Mouse (Mus musculus) neutrophil, adult 5-6 weeks (primary cell): ENCODE data around the gene Pah. TPM values are rescaled to one million over a fixed set of nuclear protein-coding genes. Genes with fewer than 3 reads are reported as not detected.

ENCODE experiments used
- ATAC-seq: fragments of 151-379, 151-347 bp; 2 replicates; pipeline ENCODE4 v1.8.0; 2017; ENCODE audit warnings: mild to moderate bottlenecking, moderate TSS enrichment; ENCODE audit not compliant: insufficient number of reproducible peaks, poor library complexity, low FRiP score, severe bottlenecking; ENCODE audit errors: extremely low read depth
- total RNA-seq: library from RNA; stranded (forward); fragments of 200-1000 nt; gene quantifications from 2 replicates; pipeline ENCODE4 v1.2.3, GENCODE M21; 2017

The Pah gene
- not detected in 2 replicates for total RNA-seq

DNA sequence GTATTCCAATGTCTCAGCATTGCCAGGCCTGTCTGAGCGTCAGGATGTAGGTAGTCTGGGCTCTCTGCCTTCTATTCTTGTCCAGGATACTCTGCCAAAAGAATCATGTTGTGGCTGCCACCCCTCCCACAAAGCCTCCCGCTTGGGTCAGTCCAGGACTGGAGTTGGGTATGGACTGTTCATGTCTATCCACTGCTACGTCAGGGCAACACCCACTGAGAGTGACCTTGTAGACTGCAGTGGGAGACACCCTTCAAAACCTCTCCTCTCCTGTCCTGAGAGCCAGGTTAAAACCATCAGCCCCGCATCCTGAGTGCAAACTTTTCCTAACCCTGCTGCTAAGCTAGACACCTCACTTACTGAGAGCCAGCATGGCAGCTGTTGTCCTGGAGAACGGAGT is at the start of gene Pah:
TSS of gene Pah (plus strand) at position 150 of the 400 bp plus-strand sequence.
- no peak for ATAC-seq

DNA sequence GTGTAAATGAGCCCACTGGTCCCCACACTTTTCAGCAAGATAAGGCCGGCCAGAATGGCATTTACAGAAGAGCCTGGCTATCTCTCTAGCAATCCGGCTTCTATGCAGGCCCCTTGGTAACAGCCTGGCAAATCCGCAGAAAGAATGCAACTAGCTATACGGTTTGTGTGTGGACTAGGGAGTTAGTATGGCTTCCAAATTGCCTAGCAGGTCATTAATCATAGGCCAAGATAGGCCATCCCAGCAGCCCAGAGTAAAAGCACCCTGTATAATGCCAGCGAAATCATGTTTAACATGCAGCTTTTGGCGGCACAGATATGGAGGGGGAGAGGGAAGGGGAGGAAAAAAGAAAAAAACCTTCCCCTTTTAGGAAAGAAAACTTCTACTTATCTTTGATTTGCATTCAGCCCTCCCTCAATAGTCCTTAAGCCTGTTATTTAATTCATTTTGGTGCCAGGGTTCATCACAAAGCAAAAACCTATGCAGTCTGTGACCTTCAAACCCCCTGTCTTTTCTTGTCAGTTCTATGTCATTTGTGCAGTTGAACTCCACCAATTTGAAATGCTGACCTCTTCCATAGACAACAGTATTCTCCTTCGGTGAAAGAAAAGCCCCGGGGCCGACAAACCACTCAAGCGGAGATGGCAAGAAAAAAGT is 48.0 kb upstream of the Pah start:
- no peak for ATAC-seq

DNA sequence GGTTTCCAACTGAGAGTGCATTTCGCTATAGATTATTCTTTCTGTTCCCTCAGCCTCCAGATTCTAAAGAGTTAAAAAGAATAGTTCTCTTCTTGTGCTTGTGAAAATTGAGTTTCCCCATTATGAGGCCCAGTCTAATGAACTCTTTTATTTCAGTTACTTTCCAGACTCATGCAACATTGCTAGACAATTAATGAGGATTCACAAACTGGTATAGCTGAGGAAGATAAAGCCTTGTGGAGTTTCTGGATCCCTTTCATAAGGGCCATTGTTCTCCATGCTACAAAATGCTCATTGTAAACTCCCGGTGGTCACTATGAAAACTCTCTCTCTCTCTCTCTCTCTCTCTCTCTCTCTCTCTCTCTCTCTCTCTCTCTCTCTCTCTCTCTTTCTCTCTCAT is 46.6 kb upstream of the Pah start:
- ATAC-seq: no peak

DNA sequence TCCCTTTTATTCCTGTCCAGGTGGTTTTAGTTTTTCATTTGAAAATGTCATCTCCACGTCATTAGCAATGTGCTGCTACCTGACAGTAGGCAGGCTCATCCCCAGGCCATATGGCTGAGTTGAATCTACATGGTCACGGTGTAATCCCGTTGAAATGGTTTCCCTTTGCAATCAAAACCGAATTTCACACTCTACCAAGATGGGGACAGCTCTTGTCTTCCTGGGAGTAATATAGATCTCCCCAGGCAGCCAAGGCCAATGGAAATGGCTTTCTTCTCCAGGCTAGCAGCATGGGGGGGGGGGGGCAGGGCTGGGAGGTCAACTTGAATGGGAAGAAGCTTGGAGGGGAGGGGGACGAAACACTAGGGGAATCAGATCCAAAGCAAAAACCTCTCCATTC is 43.7 kb upstream of the Pah start:
- ATAC-seq: no peak

- ATAC-seq: no peak
Measured at GRCm38 (mm10) chr10:87484831-87485720, 36.5 kb upstream of the Pah start.

DNA sequence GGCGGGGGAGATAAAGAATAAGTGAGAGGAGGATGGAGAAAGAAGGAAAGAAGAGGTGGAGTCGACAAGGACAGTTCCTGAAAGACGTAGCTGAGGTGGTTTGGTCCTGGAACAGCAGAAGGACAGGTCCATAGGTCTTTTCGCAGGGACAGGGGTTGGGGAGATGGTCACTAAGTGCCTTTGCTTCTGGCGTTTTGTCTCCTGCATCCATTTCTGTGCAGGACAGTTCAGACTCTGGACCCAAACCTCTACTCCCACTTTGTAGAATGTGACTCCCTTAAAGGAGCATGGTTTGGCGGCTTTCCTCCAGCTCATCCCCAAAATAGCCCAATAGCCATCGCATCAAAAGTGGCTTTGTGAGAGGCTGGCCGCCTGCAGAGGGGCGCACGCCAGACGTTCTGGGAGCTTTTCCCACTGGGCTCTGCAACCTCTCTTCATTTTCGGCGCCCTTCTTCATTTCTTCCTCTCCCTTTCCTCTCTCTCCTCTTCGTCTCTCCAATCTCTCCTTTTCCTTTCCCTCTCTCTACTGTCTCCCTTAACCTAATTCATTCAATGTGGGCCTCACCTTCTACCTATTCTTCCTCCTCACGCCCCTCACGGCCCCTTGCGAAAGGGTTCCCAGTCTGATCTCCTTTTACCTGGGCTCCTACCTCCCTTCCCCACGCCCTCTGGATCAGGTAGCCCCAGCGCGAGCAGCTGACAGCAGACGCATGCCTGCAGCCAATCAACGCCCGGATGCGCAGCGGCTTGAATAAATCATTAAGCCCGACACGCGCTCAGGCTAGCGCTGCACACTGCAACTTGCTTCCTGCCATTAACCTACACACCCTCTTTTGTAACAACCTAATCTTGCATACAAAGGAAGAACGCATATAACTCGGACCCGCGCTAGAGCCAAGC is 35.6 kb upstream of the Pah start:
- ATAC-seq: no peak

DNA sequence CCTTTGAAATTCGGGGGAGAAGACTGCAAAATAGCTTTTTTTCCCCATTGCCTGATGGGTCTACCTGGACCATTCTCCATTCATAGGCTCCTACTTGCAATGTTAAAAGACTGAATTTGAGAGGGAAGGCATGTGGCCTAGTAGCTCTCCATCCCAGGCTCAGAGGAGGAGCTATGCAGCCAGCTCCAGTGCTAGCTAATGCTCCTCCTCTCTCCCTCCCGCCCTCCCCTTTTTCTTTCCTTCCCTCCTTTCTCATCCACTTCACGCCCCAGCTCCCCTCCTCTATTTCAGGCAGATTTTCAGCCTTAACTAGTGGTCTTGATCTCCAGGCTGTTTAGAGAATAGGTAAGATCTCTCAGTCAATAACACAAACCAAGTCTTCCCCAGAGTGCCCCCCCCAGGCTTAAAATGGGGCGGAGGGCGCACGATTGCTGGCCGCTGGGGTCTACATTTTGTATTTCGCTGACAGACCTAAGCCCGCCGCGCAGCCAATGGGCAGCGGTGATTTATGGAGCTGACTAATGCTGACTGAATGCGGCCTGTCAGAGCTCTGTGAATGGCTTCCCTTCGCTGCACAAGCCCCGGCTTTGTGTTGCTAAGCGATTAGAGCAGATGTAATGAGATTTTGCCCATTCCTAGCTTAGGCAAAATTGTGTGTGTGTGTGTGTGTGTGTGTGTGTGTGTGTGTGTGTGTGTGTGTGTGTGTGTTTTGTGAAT is 33.0 kb upstream of the Pah start:
- no peak for ATAC-seq

- ATAC-seq: no peak
Measured at GRCm38 (mm10) chr10:87489246-87490009, 32.2 kb upstream of the Pah start.

DNA sequence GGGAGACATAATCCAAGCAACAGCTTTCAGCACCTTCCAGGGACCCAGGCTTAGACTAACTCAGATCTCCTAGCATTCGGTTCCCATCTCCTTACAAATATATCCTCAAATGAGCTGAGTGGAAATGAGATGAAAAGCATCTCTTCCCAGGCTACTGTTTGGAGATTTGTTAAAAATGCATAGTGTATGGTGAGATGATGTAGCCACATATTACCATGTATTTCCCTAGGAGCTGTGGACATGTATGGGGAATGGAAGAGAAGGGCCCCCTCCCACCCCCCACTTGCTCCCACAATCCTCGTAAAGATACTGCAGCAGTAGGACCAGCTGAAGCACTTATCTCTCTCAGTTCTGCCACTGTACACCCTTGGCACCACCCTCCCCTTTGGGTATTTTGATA is 31.3 kb upstream of the Pah start:
- no peak for ATAC-seq

DNA sequence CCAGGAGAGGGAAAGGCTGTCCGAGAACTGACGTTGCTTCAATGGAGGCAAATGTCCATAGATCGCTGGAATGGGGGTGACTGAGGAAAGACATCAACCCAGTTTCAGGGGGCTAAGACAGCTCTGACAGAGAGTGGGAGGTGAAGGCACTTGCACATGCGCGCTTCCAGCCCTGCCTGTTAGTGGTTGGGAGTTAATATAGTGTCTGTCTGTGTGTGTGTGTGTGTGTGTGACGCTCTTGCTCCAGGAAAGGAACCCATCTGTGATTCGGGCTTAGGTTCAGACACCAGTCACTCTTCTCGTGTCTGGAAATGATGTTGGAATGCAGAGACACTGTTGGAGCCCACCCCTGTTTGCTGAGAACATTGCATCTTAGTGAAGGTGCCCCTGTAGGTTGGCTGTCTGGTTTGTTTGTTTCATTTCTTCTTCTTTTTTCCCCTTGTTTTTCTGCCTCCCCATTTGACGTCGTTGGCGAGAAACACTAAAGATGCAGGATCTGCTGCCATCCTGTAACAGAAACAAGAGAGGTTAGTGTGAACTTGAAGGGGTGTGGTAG is 30.0 kb upstream of the Pah start:
- ATAC-seq: no peak

DNA sequence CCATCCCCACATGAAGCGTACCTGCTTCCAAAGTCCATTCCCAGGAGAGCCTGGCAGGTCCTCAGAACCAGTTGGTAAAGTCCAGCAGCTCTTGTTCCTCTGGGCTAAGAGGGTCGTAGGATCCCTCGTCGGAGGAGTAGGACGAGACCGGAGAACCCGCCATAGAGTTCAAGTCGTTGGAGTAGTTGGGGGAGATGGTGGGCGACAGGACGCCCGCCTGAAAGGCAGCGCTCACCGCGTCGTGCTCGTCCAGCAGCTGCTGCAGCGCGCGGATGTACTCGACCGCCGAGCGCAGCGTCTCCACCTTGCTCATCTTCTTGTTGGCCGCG is 29.3 kb upstream of the Pah start:
- ATAC-seq: no peak

- no peak for ATAC-seq
Measured at GRCm38 (mm10) chr10:87492661-87493551, 28.7 kb upstream of the Pah start.

- no peak for ATAC-seq
Measured at GRCm38 (mm10) chr10:87493576-87493975, 28.0 kb upstream of the Pah start, which contains the start of gene Ascl1. Gene Ascl1 (minus strand): TSS chr10:87493660.

- ATAC-seq: no peak
Measured at GRCm38 (mm10) chr10:87494176-87494575, 27.4 kb upstream of the Pah start.

DNA sequence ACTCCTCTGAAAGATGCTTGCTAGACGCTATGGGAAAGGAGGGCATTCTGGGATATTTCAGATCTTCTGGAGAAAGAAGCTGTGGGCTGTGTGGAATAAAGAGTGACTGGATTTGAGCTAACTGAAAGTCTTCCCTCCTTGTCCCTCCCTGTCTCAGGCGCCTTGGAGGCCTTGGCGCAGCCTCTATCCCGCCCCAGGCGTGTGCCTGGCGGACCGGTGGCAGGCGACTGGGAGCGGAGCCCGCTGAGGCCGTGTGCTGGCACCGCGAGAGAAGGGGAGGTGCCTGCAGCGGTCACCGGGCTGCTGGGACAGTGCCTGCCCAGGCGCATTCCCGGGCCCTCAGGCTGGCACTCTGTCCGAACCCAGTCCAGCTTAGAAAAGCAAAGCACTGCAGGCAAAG is 27.0 kb upstream of the Pah start:
- ATAC-seq: no peak

DNA sequence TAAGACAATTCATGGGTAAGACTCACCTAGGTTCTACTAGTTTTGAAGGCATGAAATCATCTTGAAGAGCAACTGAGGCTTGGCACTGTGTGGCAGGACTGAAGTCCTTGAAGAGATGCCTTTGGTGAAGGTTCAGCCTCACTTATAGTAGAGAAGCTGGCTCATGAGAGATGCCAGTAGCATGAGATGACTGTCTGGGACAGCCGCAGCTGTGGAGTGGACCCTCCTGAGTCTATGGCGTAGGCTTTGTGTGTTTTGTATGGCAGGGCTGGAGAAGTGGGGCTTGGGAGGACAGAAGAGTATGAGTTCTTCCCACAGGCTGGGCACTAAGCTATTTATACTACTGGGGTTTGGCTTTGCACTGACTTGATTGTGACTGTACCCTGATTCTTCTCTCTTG is 24.5 kb upstream of the Pah start:
- ATAC-seq: no peak
